Mouse (Mus musculus) colon, adult 2 months (tissue): Measurements from ENCODE around the gene Tlr5. TPM values are rescaled to one million over a fixed set of nuclear protein-coding genes. Genes with fewer than 3 reads are reported as not detected.

Source experiments
- polyA plus RNA-seq: library from polyadenylated mRNA; depleted of rRNA; stranded (reverse); fragments of >200 nt; gene quantifications from 2 replicates; pipeline ENCODE4 v1.2.3, GENCODE M21; 2012; rRNA removed

Tlr5 gene
- 2.3 and 3.8 TPM in 2 replicates for polyA plus RNA-seq

DNA sequence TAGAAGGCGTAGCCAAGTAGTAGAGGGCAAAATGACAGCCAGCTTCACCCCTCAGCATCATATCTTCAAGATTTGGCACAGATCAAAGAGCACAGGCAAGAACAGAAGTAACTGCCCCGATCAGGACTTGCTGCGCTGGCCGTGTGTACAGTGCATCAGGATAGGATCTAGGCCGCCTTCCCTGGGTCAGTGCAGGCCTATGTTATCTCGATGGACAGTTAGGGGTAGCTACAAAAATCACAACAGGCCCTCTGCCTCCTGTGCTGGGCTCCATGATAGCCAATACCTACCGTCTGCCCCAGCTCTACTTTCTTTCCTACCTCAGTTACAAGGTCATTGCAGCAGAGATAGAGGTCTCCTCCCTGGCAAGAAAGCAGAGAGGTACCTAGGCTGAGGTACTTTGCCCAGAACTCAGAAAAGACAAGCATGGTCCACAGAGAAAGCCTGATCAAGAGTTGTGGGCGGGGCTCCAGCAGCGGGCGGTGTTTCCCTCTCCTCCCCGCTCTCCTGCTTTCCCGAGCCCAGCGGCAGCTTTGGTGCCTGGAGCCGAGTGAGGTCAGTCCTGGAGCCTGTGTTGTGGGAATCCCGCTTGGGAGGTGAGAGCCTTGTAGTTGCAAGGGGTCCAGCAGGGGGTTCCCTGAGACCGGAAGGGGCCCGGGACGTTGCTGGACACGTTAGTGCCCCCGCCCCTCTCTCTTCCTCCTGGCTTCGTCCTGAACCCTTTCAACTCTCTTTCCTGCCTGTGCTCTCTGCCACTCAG, at the start of gene Tlr5:
Gene Tlr5 (plus strand): TSS at position 502 of the 760 bp plus-strand sequence.

Other genes with a start within 250 kb of the Tlr5 start
- gene Ccdc185, start 205.6 kb upstream of the Tlr5 start, polyA plus RNA-seq: not detected in 2 replicates
- gene Susd4, start 190.9 kb upstream of the Tlr5 start, polyA plus RNA-seq: 1.0 and 1.4 TPM in 2 replicates